Mouse (Mus musculus) liver, postnatal 0 days (tissue): ENCODE measurements around the gene St6galnac4.

Experiments used
- CTCF ChIP-seq: sonication (generic); IDR thresholded peaks from 2 replicates; pipeline ENCODE4 v1.5.1; 2016; ENCODE audit warnings: antibody characterized with exemption, low read depth
- EP300 ChIP-seq: IDR thresholded peaks from 2 replicates; pipeline ENCODE4 v1.6.1; 2016; ENCODE audit warnings: antibody characterized with exemption, low read depth, mild to moderate bottlenecking

- TF ChIP-seq CTCF = no peak
- no peak for TF ChIP-seq EP300
Measured at GRCm38 (mm10) chr2:32641810-32642209, 54.9 kb downstream of the St6galnac4 start.
